Mouse (Mus musculus) CH12.LX (cell line): ENCODE data around the gene Gbp8. TPM values are rescaled to one million over a fixed set of nuclear protein-coding genes. Genes with fewer than 3 reads are reported as not detected.
"Not testable (repeated sequence)": the region's sequence is repeated elsewhere in the genome, so short reads cannot be mapped to it uniquely, and the experiment has no call there.

Source experiments
- DNase-seq: peaks from one replicate; pipeline ENCODE4 v3.0.0-alpha.2; 2013; ENCODE audit errors: extremely low read depth
- H3K27ac ChIP-seq: 2 replicates; pipeline ENCODE4 v1.5.1; 2012; ENCODE audit warnings: low read depth, mild to moderate bottlenecking, control low read depth, moderate library complexity; ENCODE audit not compliant: insufficient read depth
- H3K27me3 ChIP-seq: replicated peaks from 2 replicates; pipeline ENCODE3; 2012; ENCODE audit warnings: inconsistent platforms
- H3K36me3 ChIP-seq, 2 experiments: replicated peaks in 1 of 2; 2 replicates each; pipeline versions ENCODE3 to v1.6.1; 2012; ENCODE audit warnings: inconsistent platforms in 1 of 2, low read length in 1 of 2, mild to moderate bottlenecking in 1 of 2, mixed read lengths in 1 of 2, moderate library complexity in 1 of 2; ENCODE audit not compliant: control insufficient read depth in 1 of 2, insufficient read depth in 1 of 2
- H3K4me1 ChIP-seq, 2 experiments: 2 replicates each; pipeline ENCODE4 v1.6.1; 2012; ENCODE audit warnings: inconsistent platforms in 1 of 2, moderate library complexity in 1 of 2; ENCODE audit not compliant: insufficient read depth in 2 of 2, control insufficient read depth in 1 of 2
- H3K4me2 ChIP-seq: 2 replicates; pipeline ENCODE4 v1.6.1; 2012; ENCODE audit warnings: low read depth, mild to moderate bottlenecking, control low read depth; ENCODE audit not compliant: poor library complexity, insufficient read depth, severe bottlenecking
- H3K4me3 ChIP-seq, 3 experiments: fragments of 150-350 bp in 1 of 3; sonication (generic) in 1 of 3; replicated peaks in 1 of 3; 2 replicates each; pipeline versions ENCODE3 to v1.5.1; 2011 to 2012; ENCODE audit warnings: low read depth in 2 of 3, low read length in 2 of 3, mild to moderate bottlenecking in 2 of 3, moderate library complexity in 2 of 3, control low read depth in 1 of 3, improper control_type of control experiment in 1 of 3, inconsistent platforms in 1 of 3, mixed read lengths in 1 of 3; ENCODE audit not compliant: poor library complexity in 1 of 3
- H3K79me2 ChIP-seq: replicated peaks from 2 replicates; pipeline ENCODE4 v1.6.1; 2012; ENCODE audit warnings: mild to moderate bottlenecking, moderate library complexity; ENCODE audit not compliant: control insufficient read depth, poor library complexity, insufficient read depth, severe bottlenecking; ENCODE audit errors: extremely low read depth
- H3K9ac ChIP-seq: 2 replicates; pipeline ENCODE4 v1.6.1; 2012; ENCODE audit warnings: low read depth, mild to moderate bottlenecking, control low read depth, moderate library complexity; ENCODE audit not compliant: insufficient read depth
- H3K9me3 ChIP-seq: replicated peaks from 2 replicates; pipeline ENCODE3; 2012; ENCODE audit warnings: low read length, inconsistent platforms, mixed read lengths
- CHD2 ChIP-seq: IDR thresholded peaks from 2 replicates; pipeline ENCODE4 v1.6.1; 2011; ENCODE audit warnings: low read length, improper control_type of control experiment
- E2F4 ChIP-seq: IDR thresholded peaks from 2 replicates; pipeline ENCODE4 v1.6.1; 2011; ENCODE audit warnings: low read depth, low read length, improper control_type of control experiment; ENCODE audit not compliant: insufficient replicate concordance
- ELF1 ChIP-seq: IDR thresholded peaks from 2 replicates; pipeline ENCODE4 v1.6.1; 2014; ENCODE audit warnings: low read depth, mild to moderate bottlenecking, inconsistent platforms, low read length, improper control_type of control experiment
- EP300 ChIP-seq: IDR thresholded peaks from 2 replicates; pipeline ENCODE4 v1.6.1; 2011; ENCODE audit warnings: low read length, improper control_type of control experiment
- GABPA ChIP-seq: IDR thresholded peaks from 2 replicates; pipeline ENCODE4 v1.6.1; 2012; ENCODE audit warnings: low read depth, low read length, improper control_type of control experiment, inconsistent platforms; ENCODE audit not compliant: insufficient replicate concordance
- IRF4 ChIP-seq: IDR thresholded peaks from 2 replicates; pipeline ENCODE4 v1.6.1; 2014; ENCODE audit warnings: low read depth, mild to moderate bottlenecking, inconsistent platforms, low read length, improper control_type of control experiment
- JUN ChIP-seq: IDR thresholded peaks from 2 replicates; pipeline ENCODE4 v1.6.1; 2011; ENCODE audit warnings: low read depth, mild to moderate bottlenecking, low read length, improper control_type of control experiment, moderate library complexity; ENCODE audit not compliant: insufficient read depth
- MAFK ChIP-seq: IDR thresholded peaks from 2 replicates; pipeline ENCODE4 v1.6.1; 2011; ENCODE audit warnings: low read length, improper control_type of control experiment; ENCODE audit not compliant: insufficient replicate concordance
- MXI1 ChIP-seq: IDR thresholded peaks from 2 replicates; pipeline ENCODE4 v1.6.1; 2011; ENCODE audit warnings: mild to moderate bottlenecking, low read depth, low read length, improper control_type of control experiment
- NRF1 ChIP-seq: IDR thresholded peaks from 2 replicates; pipeline ENCODE4 v1.6.1; 2014; ENCODE audit warnings: low read depth, mild to moderate bottlenecking, inconsistent platforms, low read length, improper control_type of control experiment, moderate library complexity
- PAX5 ChIP-seq: IDR thresholded peaks from 2 replicates; pipeline ENCODE4 v1.6.1; 2012; ENCODE audit warnings: low read length, inconsistent platforms, mixed read lengths
- POLR2A ChIP-seq: IDR thresholded peaks from 2 replicates; pipeline ENCODE4 v1.6.1; 2011; ENCODE audit warnings: low read depth, mild to moderate bottlenecking, improper control_type of control experiment, low read length
- RAD21 ChIP-seq: IDR thresholded peaks from 2 replicates; pipeline ENCODE4 v1.6.1; 2011; ENCODE audit warnings: low read depth, mild to moderate bottlenecking, low read length, improper control_type of control experiment, moderate library complexity
- RCOR1 ChIP-seq: conservative IDR thresholded peaks from 2 replicates; pipeline ENCODE4 v1.6.1; 2012; ENCODE audit warnings: low read depth, mild to moderate bottlenecking, inconsistent platforms, low read length, improper control_type of control experiment
- SMC3 ChIP-seq: IDR thresholded peaks from 2 replicates; pipeline ENCODE4 v1.6.1; 2011; ENCODE audit warnings: low read depth, low read length, improper control_type of control experiment
- USF1 ChIP-seq: IDR thresholded peaks from 2 replicates; pipeline ENCODE4 v1.6.1; 2014; ENCODE audit warnings: low read depth, mild to moderate bottlenecking, inconsistent platforms, low read length, improper control_type of control experiment
- USF2 ChIP-seq: conservative IDR thresholded peaks from 2 replicates; pipeline ENCODE4 v1.6.1; 2011; ENCODE audit warnings: low read depth, low read length, improper control_type of control experiment
- ZC3H11A ChIP-seq: IDR thresholded peaks from 2 replicates; pipeline ENCODE4 v1.6.1; 2012; ENCODE audit warnings: low read depth, mild to moderate bottlenecking, inconsistent platforms, low read length, improper control_type of control experiment
- ZMIZ1 ChIP-seq: IDR thresholded peaks from 2 replicates; pipeline ENCODE4 v1.6.1; 2012; ENCODE audit warnings: low read depth, mild to moderate bottlenecking, inconsistent platforms, low read length, improper control_type of control experiment
- dilution Hi-C: fragments of 300-500 bp; cut with MboI; formaldehyde crosslinking; loops from 2 replicates; pipeline ENCODE4 v1.14.3; 2020; ENCODE audit warnings: low sequenced_read_pairs; ENCODE audit not compliant: extremely low pct_unique_long_range_greater_than_20kb, extremely low pct_ligation_motif_present
- in situ Hi-C: fragments of 300-500 bp; cut with MboI; formaldehyde crosslinking; loops from 3 replicates; pipeline ENCODE4 v1.14.3; 2019; ENCODE audit warnings: low sequenced_read_pairs, low pct_ligation_motif_present, low pct_unique_long_range_greater_than_20kb, mixed read lengths
- polyA plus RNA-seq: library from polyadenylated mRNA; unstranded; fragments of >175 nt; gene quantifications from 2 replicates; pipeline ENCODE4 v1.2.1, GENCODE M21; 2012; ENCODE audit warnings: low read depth; ENCODE audit not compliant: insufficient read length
- total RNA-seq, 2 experiments: library from RNA; depleted of rRNA; stranded (reverse); fragments of 300-350 nt in 1 of 2; fragments of >200 nt in 1 of 2; gene quantifications; 2 replicates each; pipeline ENCODE4 v1.2.3; 2012 to 2014

The Gbp8 gene
- total and polyA plus RNA-seq, 3 experiments, result 5.1 to 7.4 (median 5.2) TPM

GRCm38 (mm10) chr5:105062403-105062802 lies 76.9 kb downstream of the Gbp8 start:
- TF ChIP-seq EP300 (0 out of 2 replicates have a peak, but pooled peaks have one; percentile 26), MAFK (0 out of 2 replicates have a peak, but pooled peaks have one; percentile 24), ELF1 (0 out of 2 replicates have a peak, but pooled peaks have one; percentile 20), IRF4 (0 out of 2 replicates have a peak, but pooled peaks have one; percentile 15)
- H3K27ac ChIP-seq, dilution Hi-C loops, H3K4me3 ChIP-seq, H3K9ac ChIP-seq, H3K4me2 ChIP-seq, H3K9me3 ChIP-seq, in situ Hi-C loops, H3K27me3 ChIP-seq, H3K36me3 ChIP-seq, DNase-seq, H3K79me2 ChIP-seq: not testable (repeated sequence)
- peaks cover 10 to 14% of the 10 kb centered on the region in 2 experiments for H3K4me1 ChIP-seq

- dilution Hi-C loops, result no loop called here
- H3K4me2 ChIP-seq, result no peak overlapping the region
- H3K79me2 ChIP-seq, result no peaks in the 10 kb centered on the region
- TF ChIP-seq RCOR1 (no peak), SMC3 (no peak), EP300 (no peak), PAX5 (no peak), JUN (no peak), RAD21 (no peak), MAFK (no peak), ELF1 (no peak), ZC3H11A (no peak), POLR2A (no peak), USF2 (no peak), USF1 (no peak), MXI1 (no peak)
- no peaks in the 10 kb centered on the region for H3K9me3 ChIP-seq
- no peak overlapping the region for H3K4me3 ChIP-seq
- no peak overlapping the region for H3K27ac ChIP-seq
- peaks cover 10 to 23% of the 10 kb centered on the region in 2 experiments for H3K4me1 ChIP-seq
- in situ Hi-C loops, result no loop called here
- no peak for DNase-seq
- H3K9ac ChIP-seq, result no peak overlapping the region
- no peaks in the 10 kb centered on the region for H3K36me3 ChIP-seq
- no peaks in the 10 kb centered on the region for H3K27me3 ChIP-seq
These were observed 79.1 kb downstream of the Gbp8 start for GRCm38 (mm10) chr5:105060224-105060623.

GRCm38 (mm10) chr5:105055279-105055678 lies 84.1 kb downstream of the Gbp8 start:
- Histone ChIP-seq H3K79me2 (0 out of 2 replicates have a peak, but pooled peaks cover 4% of the 10 kb centered on the region), H3K9ac (no peak overlapping the region), H3K36me3 (no peaks in the 10 kb centered on the region)
- TF ChIP-seq ZMIZ1, result no peak
- TF ChIP-seq GABPA, result no peak
- no peak for TF ChIP-seq CHD2
- no peak for TF ChIP-seq NRF1
- TF ChIP-seq E2F4, result no peak
- no peak for TF ChIP-seq RAD21
- TF ChIP-seq RCOR1, result no peak
- TF ChIP-seq ELF1, result no peak
- TF ChIP-seq, all 38 proteins: peak for 0
- H3K27me3 ChIP-seq, result no peaks in the 10 kb centered on the region
- no peak for DNase-seq
- H3K4me3 ChIP-seq, result no peak overlapping the region
- H3K4me1 ChIP-seq, result peaks cover 4 to 33% of the 10 kb centered on the region in 2 experiments; a peak in 3 of 4 replicates
- H3K27ac ChIP-seq, result no peak overlapping the region
- no peaks in the 10 kb centered on the region for H3K9me3 ChIP-seq
- in situ Hi-C loops, result no loop called here
- H3K4me2 ChIP-seq, result no peak overlapping the region
- dilution Hi-C loops, result no loop called here
